Mouse (Mus musculus) CH12.LX (cell line): ENCODE measurements around the gene Msh3. TPM values are rescaled to one million over a fixed set of nuclear protein-coding genes. Genes with fewer than 3 reads are reported as not detected.
"Not testable (repeated sequence)": the region's sequence is repeated elsewhere in the genome, so short reads cannot be mapped to it uniquely, and the experiment has no call there.

ENCODE experiments used
- DNase-seq: peaks from one replicate; pipeline ENCODE4 v3.0.0-alpha.2; 2013; ENCODE audit errors: extremely low read depth
- H3K27ac ChIP-seq: 2 replicates; pipeline ENCODE4 v1.5.1; 2012; ENCODE audit warnings: low read depth, mild to moderate bottlenecking, control low read depth, moderate library complexity; ENCODE audit not compliant: insufficient read depth
- H3K27me3 ChIP-seq: replicated peaks from 2 replicates; pipeline ENCODE3; 2012; ENCODE audit warnings: inconsistent platforms
- H3K36me3 ChIP-seq, 2 experiments: replicated peaks in 1 of 2; 2 replicates each; pipeline versions ENCODE3 to v1.6.1; 2012; ENCODE audit warnings: inconsistent platforms in 1 of 2, low read length in 1 of 2, mild to moderate bottlenecking in 1 of 2, mixed read lengths in 1 of 2, moderate library complexity in 1 of 2; ENCODE audit not compliant: control insufficient read depth in 1 of 2, insufficient read depth in 1 of 2
- H3K4me1 ChIP-seq, 2 experiments: 2 replicates each; pipeline ENCODE4 v1.6.1; 2012; ENCODE audit warnings: inconsistent platforms in 1 of 2, moderate library complexity in 1 of 2; ENCODE audit not compliant: insufficient read depth in 2 of 2, control insufficient read depth in 1 of 2
- H3K4me2 ChIP-seq: 2 replicates; pipeline ENCODE4 v1.6.1; 2012; ENCODE audit warnings: low read depth, mild to moderate bottlenecking, control low read depth; ENCODE audit not compliant: poor library complexity, insufficient read depth, severe bottlenecking
- H3K4me3 ChIP-seq, 3 experiments: fragments of 150-350 bp in 1 of 3; sonication (generic) in 1 of 3; replicated peaks in 1 of 3; 2 replicates each; pipeline versions ENCODE3 to v1.5.1; 2011 to 2012; ENCODE audit warnings: low read depth in 2 of 3, low read length in 2 of 3, mild to moderate bottlenecking in 2 of 3, moderate library complexity in 2 of 3, control low read depth in 1 of 3, improper control_type of control experiment in 1 of 3, inconsistent platforms in 1 of 3, mixed read lengths in 1 of 3; ENCODE audit not compliant: poor library complexity in 1 of 3
- H3K79me2 ChIP-seq: replicated peaks from 2 replicates; pipeline ENCODE4 v1.6.1; 2012; ENCODE audit warnings: mild to moderate bottlenecking, moderate library complexity; ENCODE audit not compliant: control insufficient read depth, poor library complexity, insufficient read depth, severe bottlenecking; ENCODE audit errors: extremely low read depth
- H3K9ac ChIP-seq: 2 replicates; pipeline ENCODE4 v1.6.1; 2012; ENCODE audit warnings: low read depth, mild to moderate bottlenecking, control low read depth, moderate library complexity; ENCODE audit not compliant: insufficient read depth
- H3K9me3 ChIP-seq: replicated peaks from 2 replicates; pipeline ENCODE3; 2012; ENCODE audit warnings: low read length, inconsistent platforms, mixed read lengths
- E2F4 ChIP-seq: IDR thresholded peaks from 2 replicates; pipeline ENCODE4 v1.6.1; 2011; ENCODE audit warnings: low read depth, low read length, improper control_type of control experiment; ENCODE audit not compliant: insufficient replicate concordance
- EP300 ChIP-seq: IDR thresholded peaks from 2 replicates; pipeline ENCODE4 v1.6.1; 2011; ENCODE audit warnings: low read length, improper control_type of control experiment
- GABPA ChIP-seq: IDR thresholded peaks from 2 replicates; pipeline ENCODE4 v1.6.1; 2012; ENCODE audit warnings: low read depth, low read length, improper control_type of control experiment, inconsistent platforms; ENCODE audit not compliant: insufficient replicate concordance
- HCFC1 ChIP-seq: IDR thresholded peaks from 2 replicates; pipeline ENCODE4 v1.6.1; 2012; ENCODE audit warnings: low read depth, mild to moderate bottlenecking, inconsistent platforms, low read length, improper control_type of control experiment
- IRF4 ChIP-seq: IDR thresholded peaks from 2 replicates; pipeline ENCODE4 v1.6.1; 2014; ENCODE audit warnings: low read depth, mild to moderate bottlenecking, inconsistent platforms, low read length, improper control_type of control experiment
- JUN ChIP-seq: IDR thresholded peaks from 2 replicates; pipeline ENCODE4 v1.6.1; 2011; ENCODE audit warnings: low read depth, mild to moderate bottlenecking, low read length, improper control_type of control experiment, moderate library complexity; ENCODE audit not compliant: insufficient read depth
- JUND ChIP-seq: conservative IDR thresholded peaks from 2 replicates; pipeline ENCODE4 v1.6.1; 2011; ENCODE audit warnings: low read depth, low read length, improper control_type of control experiment
- KAT2A ChIP-seq: IDR thresholded peaks from 2 replicates; pipeline ENCODE4 v1.6.1; 2012; ENCODE audit warnings: low read length, improper control_type of control experiment, inconsistent platforms; ENCODE audit not compliant: insufficient replicate concordance
- MAFK ChIP-seq: IDR thresholded peaks from 2 replicates; pipeline ENCODE4 v1.6.1; 2011; ENCODE audit warnings: low read length, improper control_type of control experiment; ENCODE audit not compliant: insufficient replicate concordance
- MXI1 ChIP-seq: IDR thresholded peaks from 2 replicates; pipeline ENCODE4 v1.6.1; 2011; ENCODE audit warnings: mild to moderate bottlenecking, low read depth, low read length, improper control_type of control experiment
- NELFE ChIP-seq: IDR thresholded peaks from 2 replicates; pipeline ENCODE4 v1.6.1; 2011; ENCODE audit warnings: low read depth, low read length, improper control_type of control experiment
- RAD21 ChIP-seq: IDR thresholded peaks from 2 replicates; pipeline ENCODE4 v1.6.1; 2011; ENCODE audit warnings: low read depth, mild to moderate bottlenecking, low read length, improper control_type of control experiment, moderate library complexity
- RCOR1 ChIP-seq: conservative IDR thresholded peaks from 2 replicates; pipeline ENCODE4 v1.6.1; 2012; ENCODE audit warnings: low read depth, mild to moderate bottlenecking, inconsistent platforms, low read length, improper control_type of control experiment
- SMC3 ChIP-seq: IDR thresholded peaks from 2 replicates; pipeline ENCODE4 v1.6.1; 2011; ENCODE audit warnings: low read depth, low read length, improper control_type of control experiment
- TBP ChIP-seq: conservative IDR thresholded peaks from 2 replicates; pipeline ENCODE4 v1.6.1; 2011; ENCODE audit warnings: low read depth, low read length, improper control_type of control experiment
- USF2 ChIP-seq: conservative IDR thresholded peaks from 2 replicates; pipeline ENCODE4 v1.6.1; 2011; ENCODE audit warnings: low read depth, low read length, improper control_type of control experiment
- ZMIZ1 ChIP-seq: IDR thresholded peaks from 2 replicates; pipeline ENCODE4 v1.6.1; 2012; ENCODE audit warnings: low read depth, mild to moderate bottlenecking, inconsistent platforms, low read length, improper control_type of control experiment
- ZNF384 ChIP-seq: IDR thresholded peaks from 2 replicates; pipeline ENCODE4 v1.6.1; 2012; ENCODE audit warnings: low read depth, low read length, improper control_type of control experiment, inconsistent platforms
- dilution Hi-C: fragments of 300-500 bp; cut with MboI; formaldehyde crosslinking; loops from 2 replicates; pipeline ENCODE4 v1.14.3; 2020; ENCODE audit warnings: low sequenced_read_pairs; ENCODE audit not compliant: extremely low pct_unique_long_range_greater_than_20kb, extremely low pct_ligation_motif_present
- in situ Hi-C: fragments of 300-500 bp; cut with MboI; formaldehyde crosslinking; loops from 3 replicates; pipeline ENCODE4 v1.14.3; 2019; ENCODE audit warnings: low sequenced_read_pairs, low pct_ligation_motif_present, low pct_unique_long_range_greater_than_20kb, mixed read lengths
- polyA plus RNA-seq: library from polyadenylated mRNA; unstranded; fragments of >175 nt; gene quantifications from 2 replicates; pipeline ENCODE4 v1.2.1, GENCODE M21; 2012; ENCODE audit warnings: low read depth; ENCODE audit not compliant: insufficient read length
- total RNA-seq, 2 experiments: library from RNA; depleted of rRNA; stranded (reverse); fragments of 300-350 nt in 1 of 2; fragments of >200 nt in 1 of 2; gene quantifications; 2 replicates each; pipeline ENCODE4 v1.2.3; 2012 to 2014

Msh3 gene
- total and polyA plus RNA-seq, 3 experiments: 13.7 to 27.0 (median 18.3) TPM

DNA sequence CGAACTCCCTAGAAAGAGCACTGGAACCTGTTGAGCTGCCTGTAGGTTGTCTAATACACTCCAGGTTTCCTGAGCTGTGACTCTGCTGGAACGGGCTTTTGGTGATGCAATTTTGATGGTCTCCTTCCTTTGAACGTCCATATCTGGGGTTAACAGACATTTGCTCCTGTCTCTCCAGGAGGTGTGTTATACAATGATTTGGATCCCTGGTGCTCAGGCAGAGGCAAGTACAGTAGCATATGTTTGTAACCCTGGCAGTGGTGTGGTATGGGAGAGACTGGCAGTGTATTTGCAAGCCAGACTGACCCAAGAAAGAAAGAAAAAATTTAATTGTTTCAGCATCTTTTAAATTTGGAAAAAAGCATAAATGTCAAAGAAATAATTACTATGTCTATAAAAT is 32.6 kb upstream of the Msh3 start:
- H3K9ac ChIP-seq: no peak overlapping the region
- TF ChIP-seq RCOR1 (no peak), JUND (no peak), TBP (no peak), ZMIZ1 (no peak), ZNF384 (no peak), NELFE (no peak), SMC3 (no peak), E2F4 (no peak), HCFC1 (no peak), USF2 (no peak), KAT2A (no peak), IRF4 (no peak), MAFK (no peak), MXI1 (no peak), GABPA (no peak), RAD21 (no peak)
- H3K4me1 ChIP-seq: no peaks in the 10 kb centered on the region
- peaks cover 11 to 50% of the 10 kb centered on the region in 2 experiments for H3K36me3 ChIP-seq
- H3K4me3 ChIP-seq: no peak overlapping the region
- H3K27ac ChIP-seq: no peak overlapping the region
- H3K9me3 ChIP-seq: no peaks in the 10 kb centered on the region
- no peaks in the 10 kb centered on the region for H3K27me3 ChIP-seq
- DNase-seq: no peak
- H3K4me2 ChIP-seq: no peak overlapping the region
- in situ Hi-C loops (no loop called here), dilution Hi-C loops (no loop called here)
- no peaks in the 10 kb centered on the region for H3K79me2 ChIP-seq

GRCm38 (mm10) chr13:92371466-92371865 is 16.7 kb upstream of the Msh3 start:
- peaks cover 24 to 47% of the 10 kb centered on the region in 2 experiments for H3K36me3 ChIP-seq
- H3K27me3 ChIP-seq, H3K9ac ChIP-seq, dilution Hi-C loops, DNase-seq, H3K4me1 ChIP-seq, H3K9me3 ChIP-seq, H3K4me3 ChIP-seq, H3K4me2 ChIP-seq, H3K79me2 ChIP-seq, H3K27ac ChIP-seq: not testable (repeated sequence)
- in situ Hi-C loops: loop anchor here (25.0 kb wide), 1 partner anchor 366 kb away; no protein-coding TSS in a partner anchor
- TF ChIP-seq JUN (0 out of 2 replicates have a peak, but pooled peaks have one; percentile 10), ZNF384 (peak; percentile 90), EP300 (peak; percentile 31; the same call in 1 of the 2 replicates), JUND (peak; percentile 75), IRF4 (peak; percentile 80)
